Mouse (Mus musculus) neural tube, embryonic 15.5 days (tissue): ENCODE results near the gene Gm10203. TPM values are rescaled to one million over a fixed set of nuclear protein-coding genes. Genes with fewer than 3 reads are reported as not detected.
"Not testable (repeated sequence)": the region's sequence is repeated elsewhere in the genome, so short reads cannot be mapped to it uniquely, and the experiment has no call there.

Experiments used
- ATAC-seq: fragments of 200-750 bp; cut with Nextera tagmentation; 2 replicates; pipeline ENCODE4 v1.8.0; 2017; ENCODE audit warnings: mild to moderate bottlenecking, moderate TSS enrichment, moderate library complexity; ENCODE audit not compliant: low FRiP score
- H3K27ac ChIP-seq: fragments of 300-500 bp; sonication (generic); replicated peaks from 2 replicates; pipeline ENCODE4 v1.5.1; 2015; ENCODE audit warnings: mild to moderate bottlenecking, inconsistent platforms
- H3K27me3 ChIP-seq: fragments of 300-500 bp; sonication (generic); replicated peaks from 2 replicates; pipeline ENCODE4 v1.6.1; 2015; ENCODE audit warnings: inconsistent platforms
- H3K36me3 ChIP-seq: fragments of 300-500 bp; sonication (generic); 2 replicates; pipeline ENCODE4 v1.6.1; 2015; ENCODE audit warnings: inconsistent platforms
- H3K4me1 ChIP-seq: fragments of 300-500 bp; sonication (generic); 2 replicates; pipeline ENCODE4 v1.6.1; 2015; ENCODE audit warnings: inconsistent platforms
- H3K4me2 ChIP-seq: fragments of 300-500 bp; sonication (generic); 2 replicates; pipeline ENCODE4 v1.6.1; 2015; ENCODE audit warnings: inconsistent platforms, mild to moderate bottlenecking, moderate library complexity
- H3K4me3 ChIP-seq: fragments of 300-500 bp; sonication (generic); replicated peaks from 2 replicates; pipeline ENCODE4 v1.5.1; 2015; ENCODE audit warnings: mild to moderate bottlenecking, inconsistent platforms
- H3K9ac ChIP-seq: fragments of 300-500 bp; sonication (generic); replicated peaks from 2 replicates; pipeline ENCODE4 v1.6.1; 2015; ENCODE audit warnings: mild to moderate bottlenecking, inconsistent platforms
- H3K9me3 ChIP-seq: fragments of 300-500 bp; sonication (generic); replicated peaks from 2 replicates; pipeline ENCODE4 v1.6.1; 2016; ENCODE audit warnings: inconsistent platforms
- WGBS: fragments of 180-500 bp; shearing (Covaris S2); methylation state at CpG from one replicate; pipeline ENCODE4 v1.1.7; 2015; ENCODE audit warnings: mixed read lengths; 5-methylcytosine and 5-hydroxymethylcytosine counted together
- polyA plus RNA-seq: library from polyadenylated mRNA; unstranded; fragments of >200 nt; fragmentation: Nextera tagmentation; extraction: Ambion mirVana; gene quantifications from 2 replicates; pipeline ENCODE4 v1.2.1, GENCODE M21; 2015

The Gm10203 gene
- polyA plus RNA-seq, 1 experiment from 2014 or later, result not detected

- H3K4me2 ChIP-seq, ATAC-seq, H3K9ac ChIP-seq, H3K4me3 ChIP-seq, H3K27ac ChIP-seq, H3K9me3 ChIP-seq, H3K27me3 ChIP-seq, H3K4me1 ChIP-seq: not testable (repeated sequence)
- H3K36me3 ChIP-seq, result peaks cover 47% of the 10 kb centered on the region
- WGBS, result 74% methylated on average over 4 of the region's 4 CpGs
These were observed 37.1 kb downstream of the Gm10203 start for GRCm38 (mm10) chr6:149167038-149167437.

DNA sequence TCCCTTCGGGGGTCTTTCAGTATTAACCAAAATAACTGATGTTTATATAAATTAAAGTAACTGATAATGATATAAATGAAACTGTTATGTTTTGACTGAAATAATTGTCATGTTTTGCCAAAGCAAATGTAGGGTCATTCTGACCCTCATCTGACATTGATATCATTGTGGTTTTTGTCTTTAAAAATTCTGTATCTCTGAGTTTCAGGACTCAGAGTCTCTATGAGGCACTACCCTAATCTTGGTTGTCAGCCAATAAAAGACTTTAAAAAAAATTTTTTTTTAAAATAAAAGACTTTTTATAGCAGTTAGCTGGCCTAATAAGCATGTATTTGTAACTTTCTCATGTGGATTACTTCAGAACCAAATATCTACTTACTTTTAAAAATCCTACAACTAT, 37.7 kb downstream of the Gm10203 start:
- no peaks in the 10 kb centered on the region for H3K9me3 ChIP-seq
- H3K9ac ChIP-seq, result no peak overlapping the region
- no peaks in the 10 kb centered on the region for H3K4me1 ChIP-seq
- H3K4me3 ChIP-seq, result no peak overlapping the region
- no peak for ATAC-seq
- H3K27ac ChIP-seq, result no peak overlapping the region
- peaks cover 42% of the 10 kb centered on the region for H3K36me3 ChIP-seq
- no peaks in the 10 kb centered on the region for H3K27me3 ChIP-seq
- no peak overlapping the region for H3K4me2 ChIP-seq
- 97% methylated on average over 1 of the region's 1 CpGs for WGBS

- Histone ChIP-seq H3K36me3 (peaks cover 42% of the 10 kb centered on the region), H3K4me2 (no peak overlapping the region), H3K4me1 (no peaks in the 10 kb centered on the region), H3K4me3 (no peak overlapping the region), H3K9ac (no peak overlapping the region), H3K27ac (no peak overlapping the region), H3K9me3 (no peaks in the 10 kb centered on the region), H3K27me3 (no peaks in the 10 kb centered on the region)
- 100% methylated on average over 2 of the region's 2 CpGs for WGBS
- no peak for ATAC-seq
These were observed 38.5 kb downstream of the Gm10203 start for GRCm38 (mm10) chr6:149168436-149168835.

DNA sequence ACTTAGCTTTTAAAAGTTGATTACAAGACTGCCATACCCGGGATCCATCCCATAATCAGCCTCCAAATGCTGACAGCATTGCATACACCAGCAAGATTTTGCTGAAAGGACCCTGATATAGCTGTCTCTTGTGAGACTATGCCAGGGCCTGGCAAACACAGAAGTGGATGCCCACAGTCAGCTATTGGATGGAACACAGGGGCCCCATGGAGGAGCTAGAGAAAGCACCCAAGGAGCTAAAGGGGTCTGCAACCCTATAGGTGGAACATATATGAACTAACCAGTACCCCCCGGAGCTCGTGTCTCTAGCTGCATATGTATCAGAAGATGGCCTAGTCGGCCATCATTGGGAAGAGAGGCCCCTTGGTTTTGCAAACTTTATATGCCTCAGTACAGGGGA, 40.0 kb downstream of the Gm10203 start:
- 94% methylated on average over 4 of the region's 4 CpGs for WGBS
- H3K9me3 ChIP-seq, H3K27ac ChIP-seq, H3K9ac ChIP-seq, H3K27me3 ChIP-seq, ATAC-seq, H3K4me3 ChIP-seq, H3K4me1 ChIP-seq, H3K4me2 ChIP-seq: not testable (repeated sequence)
- peaks cover 44% of the 10 kb centered on the region for H3K36me3 ChIP-seq

- Histone ChIP-seq H3K4me2 (no peak overlapping the region), H3K4me1 (no peaks in the 10 kb centered on the region), H3K9me3 (peaks cover 7% of the 10 kb centered on the region), H3K27ac (no peak overlapping the region), H3K36me3 (peaks cover 51% of the 10 kb centered on the region), H3K27me3 (no peaks in the 10 kb centered on the region), H3K9ac (no peak overlapping the region), H3K4me3 (no peak overlapping the region)
- ATAC-seq, result no peak; the same call in 1 of the 2 replicates
- 67% methylated on average over 4 of the region's 4 CpGs for WGBS
These were observed 44.1 kb downstream of the Gm10203 start for GRCm38 (mm10) chr6:149173831-149174625.

DNA sequence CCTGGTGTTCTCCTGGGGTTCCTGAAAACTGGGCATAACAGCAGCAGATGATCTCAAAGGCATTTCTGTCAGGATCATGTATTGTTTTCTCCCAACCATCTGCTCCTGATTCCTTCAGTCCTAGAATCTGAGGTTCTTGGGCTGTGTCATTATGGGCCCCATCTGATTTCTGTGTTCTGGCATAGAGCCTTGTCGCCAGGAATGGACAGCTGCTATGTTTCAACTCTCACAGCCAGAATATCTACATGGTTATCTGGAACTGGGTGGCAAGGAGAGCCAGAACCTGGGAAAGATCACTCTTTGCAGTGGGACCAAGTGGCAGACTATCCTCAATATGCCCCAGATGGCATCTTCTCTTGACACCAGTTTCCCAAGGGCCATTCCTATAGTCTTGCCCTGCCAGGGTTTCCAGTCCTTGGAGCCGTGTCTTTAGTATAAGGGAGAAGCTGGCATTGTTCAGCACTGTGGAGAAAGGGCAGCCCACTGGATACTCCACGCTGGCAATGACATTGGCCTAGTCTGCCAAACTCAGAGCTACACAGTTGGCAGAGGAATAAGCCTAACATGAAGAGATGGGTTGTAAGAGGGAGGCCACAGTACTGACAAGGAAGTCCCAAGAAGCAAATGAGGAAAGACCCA, 45.1 kb downstream of the Gm10203 start:
- ATAC-seq, result no peak
- Histone ChIP-seq H3K36me3 (peaks cover 53% of the 10 kb centered on the region), H3K27me3 (no peaks in the 10 kb centered on the region), H3K4me3 (no peak overlapping the region), H3K27ac (no peak overlapping the region), H3K9me3 (peaks cover 7% of the 10 kb centered on the region), H3K4me1 (no peaks in the 10 kb centered on the region), H3K4me2 (no peak overlapping the region), H3K9ac (no peak overlapping the region)
- 92% methylated on average over 3 of the region's 3 CpGs for whole genome bisulfite sequencing

DNA sequence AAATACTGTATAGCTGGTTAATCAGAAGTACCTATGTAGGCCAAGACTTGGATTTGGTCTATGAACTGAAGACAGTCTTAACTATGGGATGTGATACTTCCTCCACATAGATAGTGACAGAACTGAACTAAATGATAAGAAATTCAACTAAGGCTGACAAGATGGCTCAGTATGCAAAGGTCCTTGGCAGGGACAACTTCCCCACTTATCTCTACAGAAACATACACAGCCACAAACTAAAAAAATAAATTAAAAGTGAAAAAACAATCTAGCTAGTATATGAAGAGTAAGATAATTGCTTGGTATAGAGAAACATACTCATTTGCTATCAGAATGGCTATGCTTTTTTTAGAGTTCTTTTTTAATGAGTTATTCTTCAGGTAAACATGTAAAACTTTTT, 49.1 kb downstream of the Gm10203 start:
- Histone ChIP-seq H3K4me1 (no peaks in the 10 kb centered on the region), H3K27ac (no peak overlapping the region), H3K9me3 (peaks cover 7% of the 10 kb centered on the region), H3K9ac (no peak overlapping the region), H3K27me3 (no peaks in the 10 kb centered on the region), H3K4me2 (no peak overlapping the region), H3K36me3 (peaks cover 69% of the 10 kb centered on the region), H3K4me3 (no peak overlapping the region)
- ATAC-seq, result no peak

Other genes with a start within 250 kb of the Gm10203 start
- gene Caprin2, start 233.9 kb upstream of the Gm10203 start, polyA plus RNA-seq, result 10.6 and 12.9 TPM in 2 replicates
- gene Sinhcaf, start 183.7 kb upstream of the Gm10203 start, polyA plus RNA-seq, result 26.7 and 43.3 TPM in 2 replicates
- 12.0 and 13.5 TPM in 2 replicates for gene Dennd5b, start 28.5 kb upstream of the Gm10203 start, polyA plus RNA-seq
- 7.6 and 9.8 TPM in 2 replicates for gene Etfbkmt, start 9.7 kb downstream of the Gm10203 start, polyA plus RNA-seq
- gene Amn1, start 58.5 kb downstream of the Gm10203 start, polyA plus RNA-seq, result 82.0 and 106 TPM in 2 replicates
- gene Resf1, start 179.2 kb downstream of the Gm10203 start, polyA plus RNA-seq, result 25.5 and 34.4 TPM in 2 replicates